Comparison of ENCODE assay signal across 8 mouse cellular contexts in genomic region chr8:117470342-117470781, GRCm38 (mm10). TPM values are rescaled to one million over a fixed set of nuclear protein-coding genes. Genes with fewer than 3 reads are reported as not detected.
DNase-seq lines count a peak whose midpoint lies in the region; ATAC-seq lines count a peak whose summit lies in the region.

No protein-coding gene starts in this region.

- DNase-seq in CD4-positive helper T cell, adult 2 months (ENCODE audit: low read depth, low spot score), result peak; percentile 41
- DNase-seq in brain, embryonic 18.5 days (ENCODE audit: low read depth, low spot score), result peak; percentile 81
- peak; percentile 60 to 77 for DNase-seq in heart, postnatal 14 days
- peak; percentile 89 to 93 for DNase-seq in kidney, postnatal 25 days
- peak; percentile 80 for DNase-seq in liver, embryonic 11.5 days (ENCODE audit: low spot score)
- DNase-seq in natural killer cell, adult 2 months (ENCODE audit: low spot score in 2 of 2), result peak; percentile 32 to 40
- DNase-seq in testis, postnatal 14 days (ENCODE audit: low spot score), result peak; percentile 53

- no peaks in the 10 kb centered on the region for H3K9me3 ChIP-seq in forebrain, embryonic 13.5 days (replicated peaks)
- H3K9me3 ChIP-seq in liver, embryonic 11.5 days (ENCODE audit: control insufficient read depth, low read length), result no peaks in the 10 kb centered on the region

- H3K4me3 ChIP-seq in forebrain, embryonic 13.5 days, result peak overlapping the region; percentile 28
- peak overlapping the region; percentile 24; the same call in 1 of the 2 replicates for H3K4me3 ChIP-seq in liver, embryonic 11.5 days (ENCODE audit: low read depth, low read length)

- H3K4me1 ChIP-seq in forebrain, embryonic 13.5 days, result peaks cover 16% of the 10 kb centered on the region
- H3K4me1 ChIP-seq in liver, embryonic 11.5 days (replicated peaks; ENCODE audit: control insufficient read depth, insufficient read depth, low read length), result peaks cover 13% of the 10 kb centered on the region

- H3K9ac ChIP-seq in forebrain, embryonic 13.5 days, result peak overlapping the region; percentile 54
- no peak overlapping the region for H3K9ac ChIP-seq in liver, embryonic 11.5 days (ENCODE audit: low read depth, low read length)

- 0% methylated on average over 8 of the region's 14 CpGs for WGBS in forebrain, embryonic 13.5 days
- WGBS in liver, embryonic 11.5 days, result under 1% methylated on average over 9 of the region's 14 CpGs

- H3K36me3 ChIP-seq in forebrain, embryonic 13.5 days (ENCODE audit: poor library complexity, severe bottlenecking), result no peaks in the 10 kb centered on the region
- H3K36me3 ChIP-seq in liver, embryonic 11.5 days (ENCODE audit: control insufficient read depth, insufficient read depth, low read length), result no peaks in the 10 kb centered on the region

- no peaks in the 10 kb centered on the region for H3K27me3 ChIP-seq in forebrain, embryonic 13.5 days
- no peaks in the 10 kb centered on the region for H3K27me3 ChIP-seq in liver, embryonic 11.5 days (replicated peaks; ENCODE audit: control insufficient read depth, insufficient read depth, low read length)

- ATAC-seq in forebrain, embryonic 13.5 days, result peak; percentile 92
- peak; percentile 59 for ATAC-seq in liver, embryonic 11.5 days (replicated peaks; ENCODE audit: low FRiP score)

- intact Hi-C loops in heart, postnatal 14 days (cut with DNase I), result loop anchor here (10.0 kb wide), 1 partner anchor 526 kb away; the partner anchor contains the start of gene Atmin

- H3K4me2 ChIP-seq in forebrain, embryonic 13.5 days, result peak overlapping the region; percentile 63
- H3K4me2 ChIP-seq in liver, embryonic 11.5 days, result peak overlapping the region; percentile 63

- peak overlapping the region; percentile 87 for H3K27ac ChIP-seq in forebrain, embryonic 13.5 days
- no peak overlapping the region; the same call in 1 of the 2 replicates for H3K27ac ChIP-seq in liver, embryonic 11.5 days (ENCODE audit: low read depth, low read length)

RNA-seq across cellular contexts. Expression of gene Plcg2, which starts 27.7 kb away (rescaled TPM):
- polyA plus RNA-seq in forebrain, embryonic 13.5 days (2015; fragmentation: Nextera tagmentation; extraction: Ambion mirVana), result 0.84 and 1.0 TPM in 2 replicates
- total RNA-seq in heart, postnatal 14 days (2021), result 1 to 10 TPM; 6.7 to 9.2 TPM
- 14.8 and 17.4 TPM in 2 replicates for polyA plus RNA-seq in liver, embryonic 11.5 days (2014; fragmentation: Nextera tagmentation; extraction: Ambion mirVana)

Comparison
In these comparisons a context has a peak if more than half of its experiments do, and no peak if none do; other contexts are left out.
1. DNase-seq: peak in every context shown above with its lines; median percentile 91 in kidney, postnatal 25 days; 81 in brain, embryonic 18.5 days; 80 in liver, embryonic 11.5 days; 68 in heart, postnatal 14 days; 53 in testis, postnatal 14 days; 41 in CD4-positive helper T cell, adult 2 months; 36 in natural killer cell, adult 2 months.